Mouse (Mus musculus) heart, embryonic 12.5 days (tissue): ENCODE results near the gene Tjap1. TPM values are rescaled to one million over a fixed set of nuclear protein-coding genes. Genes with fewer than 3 reads are reported as not detected.

Experiments
- ATAC-seq: fragments of 200-750 bp; cut with Nextera tagmentation; 2 replicates; pipeline ENCODE4 v1.8.0; 2017; ENCODE audit warnings: moderate TSS enrichment, moderate library complexity; ENCODE audit not compliant: insufficient number of reproducible peaks, low FRiP score
- H3K27ac ChIP-seq: fragments of 300-500 bp; sonication (generic); 2 replicates; pipeline ENCODE4 v1.5.1; 2016; ENCODE audit warnings: mild to moderate bottlenecking, moderate library complexity; ENCODE audit not compliant: poor library complexity, severe bottlenecking
- H3K27me3 ChIP-seq: fragments of 300-500 bp; sonication (generic); replicated peaks from 2 replicates; pipeline ENCODE4 v1.6.1; 2016; ENCODE audit warnings: mild to moderate bottlenecking, moderate library complexity
- H3K36me3 ChIP-seq: fragments of 300-500 bp; sonication (generic); 2 replicates; pipeline ENCODE4 v1.6.1; 2016; ENCODE audit warnings: mild to moderate bottlenecking, moderate library complexity
- H3K4me1 ChIP-seq: fragments of 300-500 bp; sonication (generic); replicated peaks from 2 replicates; pipeline ENCODE4 v1.6.1; 2016; ENCODE audit warnings: mild to moderate bottlenecking
- H3K4me2 ChIP-seq: fragments of 300-500 bp; sonication (generic); 2 replicates; pipeline ENCODE4 v1.6.1; 2016; ENCODE audit warnings: mild to moderate bottlenecking, moderate library complexity
- H3K4me3 ChIP-seq: fragments of 300-500 bp; sonication (generic); 2 replicates; pipeline ENCODE4 v1.5.1; 2016; ENCODE audit warnings: mild to moderate bottlenecking
- H3K9ac ChIP-seq: fragments of 300-500 bp; sonication (generic); 2 replicates; pipeline ENCODE4 v1.6.1; 2016; ENCODE audit warnings: mild to moderate bottlenecking, moderate library complexity
- H3K9me3 ChIP-seq: fragments of 300-500 bp; sonication (generic); replicated peaks from 2 replicates; pipeline ENCODE4 v1.6.1; 2016; ENCODE audit warnings: mild to moderate bottlenecking, moderate library complexity
- WGBS: fragments of 180-500 bp; shearing (Covaris S2); methylation state at CpG from one replicate; pipeline ENCODE4 v1.1.7; 2016; 5-methylcytosine and 5-hydroxymethylcytosine counted together
- polyA plus RNA-seq: library from polyadenylated mRNA; unstranded; fragments of >200 nt; fragmentation: Nextera tagmentation; extraction: Ambion mirVana; gene quantifications from 2 replicates; pipeline ENCODE4 v1.2.1, GENCODE M21; 2016

Gene Tjap1
- polyA plus RNA-seq, 1 experiment from 2014 or later: 44.1 TPM

- H3K27ac ChIP-seq: no peak within 1 kb of the TSS
- H3K9me3 ChIP-seq: 0 out of 2 replicates have a peak, but pooled peaks cover 4% of the 10 kb centered on the region
- peak within 1 kb of the TSS; percentile 74 for H3K9ac ChIP-seq
- ATAC-seq: peak; percentile 84
- H3K27me3 ChIP-seq: peaks cover 30% of the 10 kb centered on the region
- peak within 1 kb of the TSS; percentile 100 for H3K4me2 ChIP-seq
- H3K4me3 ChIP-seq: peak within 1 kb of the TSS; percentile 72
- peaks cover 60% of the 10 kb centered on the region for H3K36me3 ChIP-seq
- peaks cover 24% of the 10 kb centered on the region for H3K4me1 ChIP-seq
- 2% methylated on average over 45 of the region's 48 CpGs for WGBS
These were observed 29.3 kb downstream of the Tjap1 start, which contains the start of gene Lrrc73 for GRCm38 (mm10) chr17:46253452-46254084. TSS of gene Lrrc73 (plus strand) at chr17:46253531.

- H3K27ac ChIP-seq: no peak overlapping the region
- peak overlapping the region; percentile 100 for H3K4me2 ChIP-seq
- H3K9ac ChIP-seq: peak overlapping the region; percentile 74
- H3K27me3 ChIP-seq: peaks cover 30% of the 10 kb centered on the region
- H3K36me3 ChIP-seq: peaks cover 53% of the 10 kb centered on the region
- 53% methylated on average over 14 of the region's 14 CpGs for WGBS
- H3K9me3 ChIP-seq: 0 out of 2 replicates have a peak, but pooled peaks cover 4% of the 10 kb centered on the region
- H3K4me1 ChIP-seq: peaks cover 26% of the 10 kb centered on the region
- ATAC-seq: no peak
- peak overlapping the region; percentile 72; the same call in 1 of the 2 replicates for H3K4me3 ChIP-seq
These were observed 30.0 kb downstream of the Tjap1 start for GRCm38 (mm10) chr17:46252571-46253451.

- Histone ChIP-seq H3K9ac (no peak overlapping the region), H3K36me3 (peaks cover 38% of the 10 kb centered on the region), H3K4me2 (no peak overlapping the region), H3K27me3 (peaks cover 21% of the 10 kb centered on the region), H3K4me1 (peaks cover 33% of the 10 kb centered on the region), H3K9me3 (no peaks in the 10 kb centered on the region), H3K4me3 (no peak overlapping the region), H3K27ac (no peak overlapping the region)
- ATAC-seq: no peak
- 74% methylated on average over 7 of the region's 7 CpGs for WGBS
These were observed 31.7 kb downstream of the Tjap1 start for GRCm38 (mm10) chr17:46251174-46251573.

GRCm38 (mm10) chr17:46248189-46248522 is 34.7 kb downstream of the Tjap1 start:
- ATAC-seq: no peak; the same call in 1 of the 2 replicates
- WGBS: under 1% methylated on average over 37 of the region's 37 CpGs
- no peaks in the 10 kb centered on the region for H3K27me3 ChIP-seq

GRCm38 (mm10) chr17:46247512-46248188 is 35.2 kb downstream of the Tjap1 start, which contains the start of the genes Polr1c and Yipf3:
TSS of gene Polr1c (minus strand) at chr17:46248054.
TSS of gene Yipf3 (plus strand) at chr17:46248080.
- under 1% methylated on average over 53 of the region's 53 CpGs for WGBS
- Histone ChIP-seq H3K4me1 (peaks cover 20% of the 10 kb centered on the region), H3K36me3 (peaks cover 72% of the 10 kb centered on the region), H3K27ac (peak within 1 kb of the TSS; percentile 58), H3K27me3 (no peaks in the 10 kb centered on the region), H3K4me2 (peak within 1 kb of the TSS; percentile 86), H3K9ac (peak within 1 kb of the TSS; percentile 96), H3K4me3 (peak within 1 kb of the TSS; percentile 83), H3K9me3 (no peaks in the 10 kb centered on the region)
- ATAC-seq: peak; percentile 90

More at GRCm38 (mm10) chr17:46248189-46248522, 34.7 kb downstream of the Tjap1 start:
- Histone ChIP-seq H3K9ac (peak overlapping the region; percentile 96), H3K9me3 (no peaks in the 10 kb centered on the region), H3K4me3 (peak overlapping the region; percentile 83), H3K36me3 (peaks cover 67% of the 10 kb centered on the region), H3K27ac (peak overlapping the region; percentile 58), H3K4me2 (peak overlapping the region; percentile 86), H3K4me1 (peaks cover 22% of the 10 kb centered on the region)

GRCm38 (mm10) chr17:46244579-46244978 is 38.2 kb downstream of the Tjap1 start:
- WGBS: 82% methylated on average over 10 of the region's 10 CpGs
- Histone ChIP-seq H3K4me3 (no peak overlapping the region), H3K4me1 (peaks cover 19% of the 10 kb centered on the region), H3K9ac (no peak overlapping the region), H3K36me3 (peaks cover 71% of the 10 kb centered on the region), H3K27me3 (0 out of 2 replicates have a peak, but pooled peaks cover 8% of the 10 kb centered on the region), H3K9me3 (no peaks in the 10 kb centered on the region), H3K4me2 (no peak overlapping the region), H3K27ac (no peak overlapping the region)
- no peak for ATAC-seq

GRCm38 (mm10) chr17:46243624-46244023 is 39.2 kb downstream of the Tjap1 start:
- H3K9me3 ChIP-seq: no peaks in the 10 kb centered on the region
- no peak overlapping the region for H3K27ac ChIP-seq
- no peak overlapping the region for H3K4me2 ChIP-seq
- H3K4me1 ChIP-seq: peaks cover 18% of the 10 kb centered on the region
- no peak for ATAC-seq
- H3K36me3 ChIP-seq: peaks cover 75% of the 10 kb centered on the region
- no peak overlapping the region for H3K4me3 ChIP-seq
- H3K27me3 ChIP-seq: 0 out of 2 replicates have a peak, but pooled peaks cover 8% of the 10 kb centered on the region
- H3K9ac ChIP-seq: no peak overlapping the region
- WGBS: 83% methylated on average over 2 of the region's 2 CpGs

- Histone ChIP-seq H3K27ac (no peak overlapping the region), H3K36me3 (peaks cover 79% of the 10 kb centered on the region), H3K9ac (no peak overlapping the region), H3K4me1 (peaks cover 22% of the 10 kb centered on the region), H3K9me3 (no peaks in the 10 kb centered on the region), H3K4me2 (no peak overlapping the region), H3K4me3 (no peak overlapping the region), H3K27me3 (0 out of 2 replicates have a peak, but pooled peaks cover 8% of the 10 kb centered on the region)
- ATAC-seq: no peak
- 86% methylated on average over 4 of the region's 4 CpGs for WGBS
These were observed 39.8 kb downstream of the Tjap1 start for GRCm38 (mm10) chr17:46242993-46243392.

GRCm38 (mm10) chr17:46242274-46242673 is 40.6 kb downstream of the Tjap1 start:
- 88% methylated on average over 13 of the region's 13 CpGs for WGBS
- H3K4me3 ChIP-seq: no peak overlapping the region
- no peaks in the 10 kb centered on the region for H3K9me3 ChIP-seq
- no peak for ATAC-seq
- no peak overlapping the region for H3K4me2 ChIP-seq
- H3K9ac ChIP-seq: no peak overlapping the region
- peaks cover 85% of the 10 kb centered on the region for H3K36me3 ChIP-seq
- H3K4me1 ChIP-seq: peaks cover 24% of the 10 kb centered on the region
- H3K27ac ChIP-seq: no peak overlapping the region
- H3K27me3 ChIP-seq: 0 out of 2 replicates have a peak, but pooled peaks cover 8% of the 10 kb centered on the region

- 0 out of 2 replicates have a peak overlapping the region, but pooled peaks have one; percentile 0 for H3K9ac ChIP-seq
- H3K4me3 ChIP-seq: no peak overlapping the region
- no peak overlapping the region for H3K4me2 ChIP-seq
- 0 out of 2 replicates have a peak, but pooled peaks cover 8% of the 10 kb centered on the region for H3K27me3 ChIP-seq
- no peak overlapping the region for H3K27ac ChIP-seq
- 61% methylated on average over 11 of the region's 11 CpGs for WGBS
- ATAC-seq: no peak
- peaks cover 93% of the 10 kb centered on the region for H3K36me3 ChIP-seq
- H3K4me1 ChIP-seq: peaks cover 16% of the 10 kb centered on the region
- H3K9me3 ChIP-seq: no peaks in the 10 kb centered on the region
These were observed 41.4 kb downstream of the Tjap1 start for GRCm38 (mm10) chr17:46241471-46241870.
